Mouse (Mus musculus) hindlimb bud, embryonic 11.5 days (tissue): ENCODE data around the gene Itpk1.
"Not testable (repeated sequence)": the region's sequence is repeated elsewhere in the genome, so short reads cannot be mapped to it uniquely, and the experiment has no call there.

Experiments
- DNase-seq: peaks from one replicate; pipeline ENCODE4 v3.0.0-alpha.2; 2012; ENCODE audit warnings: low read depth, low spot score; ENCODE audit errors: extremely low spot score

Gene Itpk1

GRCm38 (mm10) chr12:102631690-102632089 is 73.0 kb downstream of the Itpk1 start:
- DNase-seq: no peak

- DNase-seq: not testable (repeated sequence)
These were observed 74.3 kb downstream of the Itpk1 start for GRCm38 (mm10) chr12:102630471-102630870.

- no peak for DNase-seq
These were observed 76.5 kb downstream of the Itpk1 start for GRCm38 (mm10) chr12:102628221-102628620.

- DNase-seq: no peak
These were observed 77.2 kb downstream of the Itpk1 start for GRCm38 (mm10) chr12:102627545-102627944.

GRCm38 (mm10) chr12:102626841-102627240 is 77.9 kb downstream of the Itpk1 start:
- no peak for DNase-seq

GRCm38 (mm10) chr12:102625717-102626116 is 79.0 kb downstream of the Itpk1 start:
- no peak for DNase-seq

- no peak for DNase-seq
These were observed 79.6 kb downstream of the Itpk1 start for GRCm38 (mm10) chr12:102625118-102625517.

- DNase-seq: no peak
These were observed 80.9 kb downstream of the Itpk1 start for GRCm38 (mm10) chr12:102623827-102624226.

GRCm38 (mm10) chr12:102622302-102622842 is 82.4 kb downstream of the Itpk1 start:
- DNase-seq: no peak

- DNase-seq: no peak
These were observed 82.9 kb downstream of the Itpk1 start for GRCm38 (mm10) chr12:102621811-102622210.

- no peak for DNase-seq
These were observed 83.5 kb downstream of the Itpk1 start for GRCm38 (mm10) chr12:102621205-102621604.

GRCm38 (mm10) chr12:102619908-102620307 is 84.8 kb downstream of the Itpk1 start:
- no peak for DNase-seq

- no peak for DNase-seq
These were observed 86.6 kb downstream of the Itpk1 start for GRCm38 (mm10) chr12:102618085-102618484.

- no peak for DNase-seq
These were observed 87.7 kb downstream of the Itpk1 start for GRCm38 (mm10) chr12:102616843-102617519.

GRCm38 (mm10) chr12:102616201-102616600 is 88.5 kb downstream of the Itpk1 start:
- no peak for DNase-seq

GRCm38 (mm10) chr12:102613411-102613810 is 91.3 kb downstream of the Itpk1 start:
- no peak for DNase-seq

GRCm38 (mm10) chr12:102612431-102612830 is 92.3 kb downstream of the Itpk1 start:
- no peak for DNase-seq

- no peak for DNase-seq
These were observed 93.8 kb downstream of the Itpk1 start for GRCm38 (mm10) chr12:102610927-102611326.

GRCm38 (mm10) chr12:102607808-102608517 is 96.8 kb downstream of the Itpk1 start:
- DNase-seq: no peak

GRCm38 (mm10) chr12:102607066-102607465 is 97.7 kb downstream of the Itpk1 start:
- no peak for DNase-seq

GRCm38 (mm10) chr12:102605607-102606006 is 99.1 kb downstream of the Itpk1 start:
- DNase-seq: no peak
